Mouse (Mus musculus): Measurements from ENCODE around the gene Myo15b.

DNA sequence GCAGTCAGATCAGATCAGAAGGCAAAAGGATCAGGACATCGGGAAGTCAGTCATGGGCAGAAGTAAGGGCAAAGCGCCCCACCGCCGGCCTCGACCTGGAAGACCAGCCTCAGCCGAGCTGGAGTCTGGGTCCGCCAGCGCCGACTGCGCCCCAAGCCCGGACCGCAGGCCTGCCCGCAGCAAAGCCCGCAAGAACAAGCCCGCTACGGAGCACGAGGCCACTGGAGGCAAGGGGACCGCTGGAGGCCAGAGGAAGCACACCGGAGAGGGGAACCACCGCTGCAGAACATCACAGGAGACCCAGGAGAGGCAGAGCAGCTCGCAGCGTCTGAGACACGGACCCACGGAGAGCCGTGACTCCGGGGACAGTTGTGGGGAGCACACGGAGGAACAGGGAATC, at the start of gene Myo15b:
- TF ChIP-seq POLR2A (IDR thresholded peaks at IDR 0.05; ENCODE audit: borderline replicate concordance, insufficient read depth, low read length) (no peak), CTCF (IDR thresholded peaks at IDR 0.05; ENCODE audit: borderline replicate concordance, insufficient read depth, low read depth, low read length) (no peak)
